Comparison of ENCODE assay signal across 8 mouse cellular contexts in the genomic region with DNA sequence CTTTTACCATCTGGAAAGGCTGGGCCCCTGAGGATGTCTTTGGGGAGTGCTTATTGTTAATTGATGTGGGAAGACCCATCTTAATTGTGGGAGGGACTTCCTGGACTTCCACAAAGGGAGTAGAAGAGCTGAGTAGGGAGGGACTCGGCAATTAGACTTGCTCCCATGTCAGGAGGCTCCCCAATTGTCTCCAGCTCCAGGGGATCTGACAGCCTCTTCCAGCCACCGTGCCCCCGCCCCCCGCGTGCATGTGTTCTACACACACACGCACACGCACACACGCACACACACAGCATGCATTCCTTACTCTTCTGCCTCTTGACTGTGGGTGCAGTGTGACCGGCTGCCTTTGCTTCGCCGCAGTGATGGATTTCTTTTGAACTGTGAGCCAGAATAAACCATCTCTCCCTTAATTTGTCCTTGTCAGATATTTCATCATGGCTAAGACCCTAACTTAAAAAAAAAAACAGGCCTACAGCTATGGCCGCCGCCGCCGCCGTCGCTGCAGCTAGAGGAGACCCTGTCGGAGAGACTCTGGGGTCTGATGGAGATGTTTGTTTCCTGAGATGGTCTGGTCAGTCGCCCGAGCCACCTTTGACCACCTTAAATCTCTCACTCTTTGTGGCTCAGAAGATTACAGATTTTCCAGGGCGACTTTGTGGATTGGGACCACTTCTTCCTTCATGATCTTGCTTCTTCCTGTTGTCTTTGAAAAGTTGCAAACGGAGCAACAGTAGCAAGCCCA. TPM values are rescaled to one million over a fixed set of nuclear protein-coding genes. Genes with fewer than 3 reads are reported as not detected.
DNase-seq lines count a peak whose midpoint lies in the region; ATAC-seq and TF ChIP-seq lines count a peak whose summit lies in the region.

No protein-coding gene starts in this region.

- 3% methylated on average over 22 of the region's 22 CpGs for WGBS in forebrain, embryonic 13.5 days
- WGBS in hindbrain, embryonic 15.5 days = 4% methylated on average over 22 of the region's 22 CpGs
- 16% methylated on average over 22 of the region's 22 CpGs for WGBS in liver, postnatal 0 days (ENCODE audit: insufficient replicate concordance)
- WGBS in stomach, embryonic 15.5 days = 7% methylated on average over 21 of the region's 22 CpGs

- no peak for TF ChIP-seq EP300 in liver, postnatal 0 days (IDR thresholded peaks at IDR 0.05; ENCODE audit: low read depth)

- no peaks in the 10 kb centered on the region for H3K9me3 ChIP-seq in E14TG2a.4 (ENCODE audit: low read length)
- no peaks in the 10 kb centered on the region for H3K9me3 ChIP-seq in forebrain, embryonic 13.5 days (replicated peaks)
- no peaks in the 10 kb centered on the region for H3K9me3 ChIP-seq in hindbrain, embryonic 15.5 days
- no peaks in the 10 kb centered on the region for H3K9me3 ChIP-seq in liver, postnatal 0 days (ENCODE audit: low read length)
- H3K9me3 ChIP-seq in stomach, embryonic 15.5 days = no peaks in the 10 kb centered on the region

- H3K4me1 ChIP-seq in E14TG2a.4 (replicated peaks; ENCODE audit: low read depth, low read length) = peaks cover 36% of the 10 kb centered on the region
- peaks cover 8% of the 10 kb centered on the region for H3K4me1 ChIP-seq in forebrain, embryonic 13.5 days
- peaks cover 19% of the 10 kb centered on the region for H3K4me1 ChIP-seq in hindbrain, embryonic 15.5 days (replicated peaks)
- H3K4me1 ChIP-seq in liver, postnatal 0 days (ENCODE audit: insufficient read depth) = peaks cover 14% of the 10 kb centered on the region
- 0 out of 2 replicates have a peak, but pooled peaks cover 7% of the 10 kb centered on the region for H3K4me1 ChIP-seq in stomach, embryonic 15.5 days

- peak; percentile 36 for DNase-seq in ES-CJ7 (ENCODE audit: low read depth, low spot score)
- no peak for DNase-seq in liver, postnatal 0 days
- no peak for DNase-seq in left cerebral cortex, adult 18-20 months (ENCODE audit: low spot score in 2 of 2)

- H3K4me3 ChIP-seq in E14TG2a.4 (replicated peaks; ENCODE audit: low read length) = peak overlapping the region; percentile 68
- peak overlapping the region; percentile 38 for H3K4me3 ChIP-seq in forebrain, embryonic 13.5 days
- H3K4me3 ChIP-seq in hindbrain, embryonic 15.5 days = peak overlapping the region; percentile 34
- peak overlapping the region; percentile 45 for H3K4me3 ChIP-seq in liver, postnatal 0 days (ENCODE audit: low read depth, low read length)
- peak overlapping the region; percentile 38 for H3K4me3 ChIP-seq in stomach, embryonic 15.5 days (replicated peaks)

- no peak for TF ChIP-seq CTCF in E14TG2a.4 (conservative IDR thresholded peaks at IDR 0.05; ENCODE audit: low read length)
- no peak for TF ChIP-seq CTCF in liver, postnatal 0 days (IDR thresholded peaks at IDR 0.05; ENCODE audit: low read depth)

- H3K4me2 ChIP-seq in forebrain, embryonic 13.5 days = peak overlapping the region; percentile 66
- peak overlapping the region; percentile 67 for H3K4me2 ChIP-seq in hindbrain, embryonic 15.5 days
- peak overlapping the region; percentile 74 for H3K4me2 ChIP-seq in liver, postnatal 0 days (ENCODE audit: low read depth, low read length)
- H3K4me2 ChIP-seq in stomach, embryonic 15.5 days = peak overlapping the region; percentile 64

- H3K27me3 ChIP-seq in E14TG2a.4 (ENCODE audit: insufficient read depth, low read length) = peaks cover 4% of the 10 kb centered on the region; the same call in 1 of the 2 replicates
- no peaks in the 10 kb centered on the region for H3K27me3 ChIP-seq in forebrain, embryonic 13.5 days
- H3K27me3 ChIP-seq in hindbrain, embryonic 15.5 days = no peaks in the 10 kb centered on the region
- H3K27me3 ChIP-seq in liver, postnatal 0 days (ENCODE audit: insufficient read depth, low read length) = no peaks in the 10 kb centered on the region
- H3K27me3 ChIP-seq in stomach, embryonic 15.5 days (replicated peaks) = no peaks in the 10 kb centered on the region

- peak; percentile 59 for ATAC-seq in forebrain, embryonic 13.5 days
- ATAC-seq in hindbrain, embryonic 15.5 days (ENCODE audit: low FRiP score, low read depth) = peak; percentile 52
- no peak for ATAC-seq in liver, postnatal 0 days
- ATAC-seq in stomach, embryonic 15.5 days (ENCODE audit: insufficient read depth, low FRiP score, low read depth) = no peak
- ATAC-seq in cerebellum, adult (ENCODE audit: insufficient number of reproducible peaks, low FRiP score, low TSS enrichment) = no peak

- H3K9ac ChIP-seq in forebrain, embryonic 13.5 days = peak overlapping the region; percentile 51
- peak overlapping the region; percentile 33 for H3K9ac ChIP-seq in hindbrain, embryonic 15.5 days
- H3K9ac ChIP-seq in liver, postnatal 0 days (replicated peaks) = peak overlapping the region; percentile 53
- no peak overlapping the region for H3K9ac ChIP-seq in stomach, embryonic 15.5 days

- no peak overlapping the region for H3K27ac ChIP-seq in forebrain, embryonic 13.5 days
- peak overlapping the region; percentile 37 for H3K27ac ChIP-seq in hindbrain, embryonic 15.5 days (replicated peaks)
- peak overlapping the region; percentile 48; the same call in 1 of the 2 replicates for H3K27ac ChIP-seq in liver, postnatal 0 days (ENCODE audit: low read depth)
- H3K27ac ChIP-seq in stomach, embryonic 15.5 days = no peak overlapping the region

- H3K36me3 ChIP-seq in E14TG2a.4 (ENCODE audit: insufficient read depth, low read length) = no peaks in the 10 kb centered on the region
- no peaks in the 10 kb centered on the region for H3K36me3 ChIP-seq in forebrain, embryonic 13.5 days (ENCODE audit: poor library complexity, severe bottlenecking)
- H3K36me3 ChIP-seq in hindbrain, embryonic 15.5 days = no peaks in the 10 kb centered on the region
- no peaks in the 10 kb centered on the region for H3K36me3 ChIP-seq in liver, postnatal 0 days (replicated peaks; ENCODE audit: insufficient read depth, low read length)
- no peaks in the 10 kb centered on the region for H3K36me3 ChIP-seq in stomach, embryonic 15.5 days

RNA-seq across cellular contexts. Expression of gene Tnks2, which starts 15.7 kb away (rescaled TPM):
- polyA plus RNA-seq in forebrain, embryonic 13.5 days (2015; fragmentation: Nextera tagmentation; extraction: Ambion mirVana) = 41.5 and 41.9 TPM in 2 replicates
- polyA plus RNA-seq in hindbrain, embryonic 15.5 days (2015; fragmentation: Nextera tagmentation; extraction: Ambion mirVana) = 43.2 and 44.0 TPM in 2 replicates
- 9.3 and 9.8 TPM in 2 replicates for polyA plus RNA-seq in liver, postnatal 0 days (2015; fragmentation: Nextera tagmentation; extraction: Ambion mirVana)
- polyA plus RNA-seq in stomach, embryonic 15.5 days (2015; fragmentation: Nextera tagmentation; extraction: Ambion mirVana) = 41.4 and 46.2 TPM in 2 replicates
- total RNA-seq in left cerebral cortex, adult 18-20 months (2021) = 100 to 1,000 TPM; 110 to 117 TPM

Comparison
In these comparisons a context has a peak if more than half of its experiments do, and no peak if none do; other contexts are left out.
1. ATAC-seq: peak in forebrain, embryonic 13.5 days (single experiment) and hindbrain, embryonic 15.5 days (single experiment); none in liver, postnatal 0 days (single experiment), stomach, embryonic 15.5 days (single experiment) and cerebellum, adult (single experiment).
2. H3K27ac ChIP-seq: peak in hindbrain, embryonic 15.5 days (single experiment) and liver, postnatal 0 days (single experiment); none in forebrain, embryonic 13.5 days (single experiment) and stomach, embryonic 15.5 days (single experiment).
3. Peak in every context shown above with its lines, with median percentiles within 50 percentile points of each other: H3K4me3 ChIP-seq and H3K4me2 ChIP-seq.